Comparison of ENCODE assay signal across 9 mouse cellular contexts in genomic region chr8:111786701-111787588, GRCm38 (mm10). TPM values are rescaled to one million over a fixed set of nuclear protein-coding genes. Genes with fewer than 3 reads are reported as not detected.
DNase-seq lines count a peak whose midpoint lies in the region; ATAC-seq and TF ChIP-seq lines count a peak whose summit lies in the region.
"Had no signal": no experiment of that assay in that cellular context is flagged by ENCODE, and none has a peak within 500 bp of the region (broad histone marks: within the 10 kb centered on the region; RNA-seq: fewer than 3 reads in every experiment).

No protein-coding gene starts in this region.

- H3K27ac ChIP-seq in hindbrain, embryonic 11.5 days (ENCODE audit: low read depth, low read length): peak overlapping the region; percentile 71
- H3K27ac ChIP-seq in midbrain, embryonic 16.5 days (ENCODE audit: low read length): peak overlapping the region; percentile 79
- no peak overlapping the region for H3K27ac ChIP-seq in intestine, postnatal 0 days (ENCODE audit: low read depth, low read length)

- TF ChIP-seq CTCF in intestine, postnatal 0 days (IDR thresholded peaks at IDR 0.05; ENCODE audit: low read depth): no peak

- H3K4me3 ChIP-seq in hindbrain, embryonic 11.5 days (ENCODE audit: low read depth, low read length): no peak overlapping the region
- no peak overlapping the region for H3K4me3 ChIP-seq in midbrain, embryonic 16.5 days (ENCODE audit: low read depth, low read length)
- H3K4me3 ChIP-seq in intestine, postnatal 0 days (ENCODE audit: low read depth, low read length): no peak overlapping the region
- H3K4me3 ChIP-seq: liver, embryonic 13.5 days had no signal

- no peaks in the 10 kb centered on the region for H3K36me3 ChIP-seq in hindbrain, embryonic 11.5 days (ENCODE audit: control insufficient read depth, insufficient read depth, low read length)
- H3K36me3 ChIP-seq in midbrain, embryonic 16.5 days (ENCODE audit: control insufficient read depth, insufficient read depth, low read length): no peaks in the 10 kb centered on the region
- no peaks in the 10 kb centered on the region for H3K36me3 ChIP-seq in intestine, postnatal 0 days (ENCODE audit: control insufficient read depth, insufficient read depth)

- WGBS in hindbrain, embryonic 11.5 days: 54% methylated on average over 13 of the region's 13 CpGs
- WGBS in midbrain, embryonic 16.5 days: 20% methylated on average over 13 of the region's 13 CpGs
- 80% methylated on average over 13 of the region's 13 CpGs for WGBS in intestine, postnatal 0 days

- H3K27me3 ChIP-seq in hindbrain, embryonic 11.5 days (ENCODE audit: control insufficient read depth, insufficient read depth, low read length): no peaks in the 10 kb centered on the region
- H3K27me3 ChIP-seq in midbrain, embryonic 16.5 days (ENCODE audit: control insufficient read depth, insufficient read depth, low read depth, low read length): no peaks in the 10 kb centered on the region
- no peaks in the 10 kb centered on the region for H3K27me3 ChIP-seq in intestine, postnatal 0 days (replicated peaks; ENCODE audit: control insufficient read depth, insufficient read depth, low read length)
- H3K27me3 ChIP-seq: liver, embryonic 13.5 days had no signal

- DNase-seq in cerebellum, postnatal 10 days: peak; percentile 34 to 43
- DNase-seq in cerebellum, postnatal 25 days: no peak
- peak; percentile 26 for DNase-seq in embryo, embryonic 10 days (ENCODE audit: low spot score)
- peak; percentile 39 for DNase-seq in hindbrain, embryonic 11.5 days (ENCODE audit: low spot score)
- no peak for DNase-seq in left cerebral cortex, postnatal 25 days (ENCODE audit: low spot score in 2 of 2)
- no peak for DNase-seq in T-cell, adult 2 months (ENCODE audit: low spot score)
- DNase-seq: liver, embryonic 13.5 days had no signal

- H3K4me2 ChIP-seq in hindbrain, embryonic 11.5 days (replicated peaks; ENCODE audit: low read depth, low read length): no peak overlapping the region
- peak overlapping the region; percentile 38 for H3K4me2 ChIP-seq in midbrain, embryonic 16.5 days (ENCODE audit: low read length)
- no peak overlapping the region for H3K4me2 ChIP-seq in intestine, postnatal 0 days (replicated peaks; ENCODE audit: low read depth)
- H3K4me2 ChIP-seq: liver, embryonic 13.5 days had no signal

- peaks cover 11% of the 10 kb centered on the region for H3K4me1 ChIP-seq in hindbrain, embryonic 11.5 days (replicated peaks; ENCODE audit: control insufficient read depth, insufficient read depth, low read length)
- H3K4me1 ChIP-seq in midbrain, embryonic 16.5 days (ENCODE audit: control insufficient read depth, insufficient read depth, low read length): peaks cover 29% of the 10 kb centered on the region
- H3K4me1 ChIP-seq in intestine, postnatal 0 days (replicated peaks; ENCODE audit: control insufficient read depth, insufficient read depth, low read length): no peaks in the 10 kb centered on the region
- H3K4me1 ChIP-seq: liver, embryonic 13.5 days had no signal

- peak; percentile 78 for ATAC-seq in hindbrain, embryonic 11.5 days (ENCODE audit: low FRiP score)
- ATAC-seq in midbrain, embryonic 16.5 days: peak; percentile 64; the same call in 1 of the 2 replicates
- no peak for ATAC-seq in intestine, postnatal 0 days

- no peaks in the 10 kb centered on the region for H3K9me3 ChIP-seq in hindbrain, embryonic 11.5 days (ENCODE audit: control insufficient read depth, low read length)
- H3K9me3 ChIP-seq in midbrain, embryonic 16.5 days (replicated peaks; ENCODE audit: control insufficient read depth, low read length, poor library complexity, severe bottlenecking): no peaks in the 10 kb centered on the region
- no peaks in the 10 kb centered on the region for H3K9me3 ChIP-seq in intestine, postnatal 0 days (ENCODE audit: control insufficient read depth)
- H3K9me3 ChIP-seq: liver, embryonic 13.5 days had no signal

- intact Hi-C loops in left cerebral cortex, postnatal 25 days (cut with DNase I): no loop called here

- no peak overlapping the region for H3K9ac ChIP-seq in hindbrain, embryonic 11.5 days (ENCODE audit: low read depth, low read length)
- peak overlapping the region; percentile 41; the same call in 1 of the 2 replicates for H3K9ac ChIP-seq in midbrain, embryonic 16.5 days (ENCODE audit: low read depth, low read length)
- no peak overlapping the region for H3K9ac ChIP-seq in intestine, postnatal 0 days (ENCODE audit: low read depth, low read length)
- H3K9ac ChIP-seq: liver, embryonic 13.5 days had no signal

RNA-seq across cellular contexts. Expression of gene Bcar1, which starts 43.3 kb away (rescaled TPM):
- polyA plus RNA-seq in hindbrain, embryonic 11.5 days (2014; fragmentation: Nextera tagmentation; extraction: Ambion mirVana): 43.3 and 47.3 TPM in 2 replicates
- polyA plus RNA-seq in midbrain, embryonic 16.5 days (2015; fragmentation: Nextera tagmentation; extraction: Ambion mirVana): 41.5 and 43.3 TPM in 2 replicates
- 10 to 100 TPM; 50.6 to 51.7 TPM for total RNA-seq in left cerebral cortex, postnatal 25 days (2021)
- polyA plus RNA-seq in intestine, postnatal 0 days (2015; fragmentation: Nextera tagmentation; extraction: Ambion mirVana): 38.8 and 41.1 TPM in 2 replicates

Comparison
In these comparisons a context has a peak if more than half of its experiments do, and no peak if none do; other contexts are left out.
1. DNase-seq: peak in cerebellum, postnatal 10 days (2 of 2), embryo, embryonic 10 days (single experiment) and hindbrain, embryonic 11.5 days (single experiment); none in cerebellum, postnatal 25 days (0 of 2), left cerebral cortex, postnatal 25 days (0 of 2) and T-cell, adult 2 months (single experiment).